Mouse (Mus musculus): ENCODE measurements at regions not wholly inside any gene's neighbourhood (a gene's known extent, or its start where the extent isn't known, plus 50 kb on each side); places are given as distances from the start of the nearest gene placed in this dataset.
A peak's percentile ranks its signal among the peaks of the same experiment; 100 is the strongest.

- WGBS = 64% methylated on average over 4 of the region's 4 CpGs
- Histone ChIP-seq H3K4me3 (no peak overlapping the region), H3K4me1 (no peaks in the 10 kb centered on the region), H3K9ac (no peak overlapping the region), H3K36me3 (replicated peaks) (no peaks in the 10 kb centered on the region), H3K27me3 (replicated peaks) (no peaks in the 10 kb centered on the region), H3K27ac (no peak overlapping the region), H3K4me2 (no peak overlapping the region), H3K9me3 (no peaks in the 10 kb centered on the region)
- ATAC-seq (replicated peaks) = no peak
Measured at GRCm38 (mm10) chr4:79362522-79362921, 1150.8 kb upstream of the Ptprd start.

GRCm38 (mm10) chr4:79357720-79358119 is 1146.0 kb upstream of the Ptprd start:
- Histone ChIP-seq H3K9me3 (no peaks in the 10 kb centered on the region), H3K9ac (no peak overlapping the region), H3K27me3 (replicated peaks) (no peaks in the 10 kb centered on the region), H3K4me1 (no peaks in the 10 kb centered on the region), H3K27ac (no peak overlapping the region), H3K4me2 (no peak overlapping the region), H3K36me3 (replicated peaks) (no peaks in the 10 kb centered on the region), H3K4me3 (no peak overlapping the region)
- 89% methylated on average over 1 of the region's 1 CpGs for WGBS
- ATAC-seq (replicated peaks) = no peak

GRCm38 (mm10) chr4:79309890-79310727 is 1098.3 kb upstream of the Ptprd start:
- no peaks in the 10 kb centered on the region for H3K4me1 ChIP-seq
- no peak overlapping the region for H3K27ac ChIP-seq
- 56% methylated on average over 3 of the region's 3 CpGs for WGBS
- H3K36me3 ChIP-seq (replicated peaks) = no peaks in the 10 kb centered on the region
- H3K27me3 ChIP-seq (replicated peaks) = no peaks in the 10 kb centered on the region
- no peak overlapping the region for H3K9ac ChIP-seq
- H3K9me3 ChIP-seq = no peaks in the 10 kb centered on the region
- no peak overlapping the region for H3K4me3 ChIP-seq
- H3K4me2 ChIP-seq = no peak overlapping the region
- ATAC-seq (replicated peaks) = no peak

DNA sequence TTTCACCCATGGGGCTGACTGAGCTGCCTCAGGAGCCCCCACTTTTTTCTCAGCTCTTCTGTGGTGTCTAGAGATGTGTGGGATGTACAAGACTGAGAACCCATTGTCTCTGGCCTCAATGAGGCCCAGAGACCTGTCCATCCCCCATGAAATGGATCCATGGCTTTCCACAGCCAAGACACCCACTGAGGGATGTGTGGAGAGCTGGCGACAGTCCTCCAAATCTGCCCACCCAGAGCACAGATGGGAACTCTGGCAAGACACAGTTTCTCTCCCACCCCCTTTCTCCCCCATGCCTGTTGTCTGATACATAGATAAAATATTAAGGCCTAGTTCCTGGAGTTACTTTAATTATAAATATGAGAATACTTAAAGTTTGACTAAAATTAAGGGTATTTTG is 1079.3 kb upstream of the Ptprd start:
- no peaks in the 10 kb centered on the region for H3K9me3 ChIP-seq
- no peaks in the 10 kb centered on the region for H3K36me3 ChIP-seq (replicated peaks)
- H3K27ac ChIP-seq = no peak overlapping the region
- H3K9ac ChIP-seq = no peak overlapping the region
- ATAC-seq (replicated peaks) = no peak
- no peak overlapping the region for H3K4me2 ChIP-seq
- no peaks in the 10 kb centered on the region for H3K4me1 ChIP-seq
- no peak overlapping the region for H3K4me3 ChIP-seq
- no peaks in the 10 kb centered on the region for H3K27me3 ChIP-seq (replicated peaks)
- 90% methylated on average over 1 of the region's 1 CpGs for WGBS

DNA sequence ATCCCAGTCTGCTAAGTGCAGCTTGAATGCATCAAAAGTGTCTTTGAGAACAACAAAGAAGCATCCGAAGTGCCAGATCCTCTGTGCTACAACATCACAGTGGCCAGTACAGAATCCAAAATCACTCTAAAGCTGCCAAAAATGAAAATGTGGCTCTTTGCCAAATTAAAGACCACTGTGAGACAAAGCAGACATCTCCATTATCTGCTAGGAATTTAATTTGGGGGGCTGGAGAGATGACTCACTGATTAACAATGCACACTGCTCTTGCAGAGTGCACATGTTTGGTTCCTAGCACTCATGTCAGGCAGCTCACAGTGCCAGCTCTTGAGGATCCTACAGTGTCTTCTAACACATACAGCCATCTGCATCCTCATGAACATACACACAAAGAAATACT is 1053.3 kb upstream of the Ptprd start:
- no peaks in the 10 kb centered on the region for H3K36me3 ChIP-seq (replicated peaks)
- no peak overlapping the region for H3K27ac ChIP-seq
- no peaks in the 10 kb centered on the region for H3K27me3 ChIP-seq (replicated peaks)
- WGBS = 59% methylated on average over 1 of the region's 1 CpGs
- H3K9me3 ChIP-seq = no peaks in the 10 kb centered on the region
- no peak overlapping the region for H3K4me3 ChIP-seq
- no peaks in the 10 kb centered on the region for H3K4me1 ChIP-seq
- ATAC-seq (replicated peaks) = peak; percentile 50; the same call in 1 of the 2 replicates
- H3K4me2 ChIP-seq = no peak overlapping the region
- no peak overlapping the region for H3K9ac ChIP-seq

GRCm38 (mm10) chr4:79243184-79243583 is 1031.4 kb upstream of the Ptprd start:
- H3K4me3 ChIP-seq = no peak overlapping the region
- no peak overlapping the region for H3K27ac ChIP-seq
- no peaks in the 10 kb centered on the region for H3K4me1 ChIP-seq
- no peak overlapping the region for H3K4me2 ChIP-seq
- H3K9ac ChIP-seq = no peak overlapping the region
- no peaks in the 10 kb centered on the region for H3K9me3 ChIP-seq
- ATAC-seq (replicated peaks) = no peak
- no peaks in the 10 kb centered on the region for H3K36me3 ChIP-seq (replicated peaks)
- H3K27me3 ChIP-seq (replicated peaks) = no peaks in the 10 kb centered on the region

- Histone ChIP-seq H3K27me3 (replicated peaks) (no peaks in the 10 kb centered on the region), H3K9me3 (no peaks in the 10 kb centered on the region), H3K4me1 (no peaks in the 10 kb centered on the region), H3K36me3 (replicated peaks) (no peaks in the 10 kb centered on the region), H3K4me3 (no peak overlapping the region), H3K27ac (no peak overlapping the region), H3K4me2 (no peak overlapping the region), H3K9ac (no peak overlapping the region)
- ATAC-seq (replicated peaks) = no peak
- 91% methylated on average over 1 of the region's 1 CpGs for WGBS
Measured at GRCm38 (mm10) chr4:79241647-79242046, 1029.9 kb upstream of the Ptprd start.

GRCm38 (mm10) chr4:79224101-79224734 is 1012.5 kb upstream of the Ptprd start:
- 42% methylated on average over 1 of the region's 1 CpGs for WGBS
- no peaks in the 10 kb centered on the region for H3K4me1 ChIP-seq
- H3K9me3 ChIP-seq = no peaks in the 10 kb centered on the region

More at GRCm38 (mm10) chr4:79224101-79224734, 1012.5 kb upstream of the Ptprd start:
- Histone ChIP-seq H3K36me3 (replicated peaks) (no peaks in the 10 kb centered on the region), H3K9ac (no peak overlapping the region), H3K4me2 (no peak overlapping the region), H3K27me3 (replicated peaks) (no peaks in the 10 kb centered on the region), H3K27ac (no peak overlapping the region), H3K4me3 (no peak overlapping the region)
- ATAC-seq (replicated peaks) = no peak

All from midbrain, embryonic 15.5 days (tissue).